Mouse (Mus musculus) forebrain, postnatal 0 days (tissue): ENCODE data around the gene Olfr618. TPM values are rescaled to one million over a fixed set of nuclear protein-coding genes. Genes with fewer than 3 reads are reported as not detected.

Source experiments
- ATAC-seq: fragments of 200-750 bp; cut with Nextera tagmentation; 2 replicates; pipeline ENCODE4 v1.8.0; 2017; ENCODE audit warnings: mild to moderate bottlenecking, moderate library complexity
- DNase-seq: peaks from one replicate; pipeline ENCODE4 v3.0.0-alpha.2; 2015
- H3K27ac ChIP-seq: fragments of 300-500 bp; sonication (generic); 2 replicates; pipeline ENCODE4 v1.5.1; 2014; ENCODE audit warnings: low read depth, mild to moderate bottlenecking, antibody characterized with exemption, low read length, moderate library complexity, mixed read lengths
- H3K27me3 ChIP-seq: fragments of 300-500 bp; sonication (generic); 2 replicates; pipeline ENCODE4 v1.6.1; 2014; ENCODE audit warnings: mild to moderate bottlenecking, low read length, mixed read lengths; ENCODE audit not compliant: insufficient read depth
- H3K36me3 ChIP-seq: fragments of 300-500 bp; sonication (generic); 2 replicates; pipeline ENCODE4 v1.6.1; 2014; ENCODE audit warnings: mild to moderate bottlenecking, moderate library complexity; ENCODE audit not compliant: insufficient read depth
- H3K4me1 ChIP-seq: fragments of 300-500 bp; sonication (generic); 2 replicates; pipeline ENCODE4 v1.6.1; 2014; ENCODE audit warnings: antibody characterized with exemption; ENCODE audit not compliant: insufficient read depth
- H3K4me2 ChIP-seq: fragments of 300-500 bp; sonication (generic); 2 replicates; pipeline ENCODE4 v1.6.1; 2014; ENCODE audit warnings: low read depth, mild to moderate bottlenecking, moderate library complexity
- H3K4me3 ChIP-seq: fragments of 300-500 bp; sonication (generic); 2 replicates; pipeline ENCODE4 v1.5.1; 2014; ENCODE audit warnings: low read depth, low read length, mixed read lengths
- H3K9ac ChIP-seq: fragments of 300-500 bp; sonication (generic); 2 replicates; pipeline ENCODE4 v1.6.1; 2014; ENCODE audit warnings: mild to moderate bottlenecking
- H3K9me3 ChIP-seq: fragments of 300-500 bp; sonication (generic); 2 replicates; pipeline ENCODE4 v1.6.1; 2016; ENCODE audit warnings: low read length
- CTCF ChIP-seq: sonication (generic); IDR thresholded peaks from 2 replicates; pipeline ENCODE4 v1.5.1; 2016; ENCODE audit warnings: antibody characterized with exemption, control low read depth, low read depth
- WGBS: fragments of 180-500 bp; shearing (Covaris S2); extraction: QIAGEN DNeasy Blood & Tissue Kit; methylation state at CpG from one replicate; pipeline ENCODE4 v1.1.7; 2014; 5-methylcytosine and 5-hydroxymethylcytosine counted together
- microRNA-seq, 2 experiments: library from miRNA; unstranded; fragments of <30 nt; microRNA quantifications; one replicate each; pipeline ENCODE4; 2016
- polyA plus RNA-seq: library from polyadenylated mRNA; unstranded; fragments of >200 nt; fragmentation: Nextera tagmentation; extraction: Ambion mirVana; gene quantifications from 2 replicates; pipeline ENCODE4 v1.2.1, GENCODE M21; 2015
- total RNA-seq: library from RNA; depleted of rRNA; stranded (reverse); fragments of >200 nt; gene quantifications from 2 replicates; pipeline ENCODE4 v1.2.3, GENCODE M21; 2014; rRNA removed

Olfr618 gene
- total and polyA plus RNA-seq, 2 experiments from 2014 or later, result not detected

- Histone ChIP-seq H3K4me1 (no peaks in the 10 kb centered on the region), H3K27me3 (no peaks in the 10 kb centered on the region), H3K4me2 (no peak overlapping the region), H3K27ac (no peak overlapping the region), H3K4me3 (no peak overlapping the region), H3K9me3 (no peaks in the 10 kb centered on the region), H3K9ac (no peak overlapping the region), H3K36me3 (no peaks in the 10 kb centered on the region)
- no peak for TF ChIP-seq CTCF
- WGBS, result 91% methylated on average over 2 of the region's 2 CpGs
- DNase-seq, result no peak
- no peak for ATAC-seq
These were observed 17.5 kb downstream of the Olfr618 start for GRCm38 (mm10) chr7:103607425-103607824.

DNA sequence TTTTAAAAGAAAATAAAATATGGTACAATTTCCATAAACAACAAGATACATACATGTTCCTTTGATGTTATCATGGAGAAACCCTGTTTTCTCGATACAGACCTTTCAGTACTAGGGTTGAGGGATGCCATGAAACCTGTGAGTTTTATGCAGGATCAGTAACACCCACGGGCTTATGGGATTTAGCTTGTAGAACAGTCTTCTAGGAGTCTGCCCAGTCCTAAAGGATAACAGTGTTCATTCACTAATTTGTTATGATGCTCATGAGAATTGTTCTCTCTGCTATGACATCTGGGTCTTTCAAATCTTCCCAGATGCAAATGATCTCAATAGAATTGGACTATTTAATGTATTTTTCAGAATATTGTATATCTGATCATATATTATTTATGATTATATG is 22.5 kb downstream of the Olfr618 start, which contains the start of gene Olfr620:
Gene Olfr620 (minus strand): TSS at position 101 of the 400 bp plus-strand sequence.
- 75% methylated on average over 2 of the region's 2 CpGs for WGBS
- no peak for TF ChIP-seq CTCF
- Histone ChIP-seq H3K36me3 (no peaks in the 10 kb centered on the region), H3K27me3 (no peaks in the 10 kb centered on the region), H3K9me3 (no peaks in the 10 kb centered on the region), H3K4me2 (no peak within 1 kb of the TSS), H3K9ac (no peak within 1 kb of the TSS), H3K27ac (no peak within 1 kb of the TSS), H3K4me1 (no peaks in the 10 kb centered on the region), H3K4me3 (no peak within 1 kb of the TSS)
- no peak for DNase-seq
- no peak for ATAC-seq

DNA sequence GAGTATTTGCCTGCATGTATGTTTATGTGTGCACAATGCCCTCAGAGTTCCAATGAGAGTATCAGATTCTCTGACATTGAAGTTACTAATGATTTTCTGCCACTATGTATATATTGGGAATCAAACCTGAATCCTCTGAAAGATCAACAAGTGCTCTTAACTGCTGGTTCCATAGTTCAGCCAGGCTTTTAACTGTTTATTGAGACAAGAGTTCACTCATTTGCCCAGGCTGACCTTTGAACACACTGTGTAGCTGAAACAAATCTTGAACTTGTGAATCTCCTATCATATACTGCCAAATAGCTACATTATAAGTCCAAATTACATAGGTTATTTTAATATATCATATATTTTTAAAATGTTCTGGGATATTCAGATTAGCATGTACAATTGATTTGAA is 46.9 kb downstream of the Olfr618 start:
- ATAC-seq (no peak), DNase-seq (no peak)
- Histone ChIP-seq H3K4me2 (no peak overlapping the region), H3K27ac (no peak overlapping the region), H3K4me1 (no peaks in the 10 kb centered on the region), H3K36me3 (no peaks in the 10 kb centered on the region), H3K9me3 (no peaks in the 10 kb centered on the region), H3K27me3 (no peaks in the 10 kb centered on the region), H3K9ac (no peak overlapping the region), H3K4me3 (no peak overlapping the region)
- no peak for TF ChIP-seq CTCF

DNA sequence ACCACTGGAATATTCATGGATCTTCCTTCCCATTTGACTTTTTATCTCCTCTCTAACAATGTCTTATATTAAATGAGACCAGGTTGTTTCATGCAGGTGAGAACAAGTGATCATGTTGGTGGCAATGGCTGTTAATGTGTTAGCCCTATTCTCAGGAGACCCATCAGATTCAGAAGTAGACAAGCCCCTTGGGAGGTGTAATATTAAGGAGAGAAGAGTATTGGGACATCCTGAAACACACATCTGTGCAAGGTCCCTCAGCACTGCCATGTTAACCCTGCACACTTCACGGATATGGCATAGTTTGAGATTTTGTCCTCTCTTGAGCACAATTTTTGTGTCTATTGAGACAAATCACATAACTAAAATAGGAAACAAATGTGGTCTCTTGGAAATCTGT is 52.7 kb downstream of the Olfr618 start, which contains the start of gene Olfr622:
Gene Olfr622 (minus strand): TSS at position 101 of the 400 bp plus-strand sequence.
- Histone ChIP-seq H3K9ac (no peak within 1 kb of the TSS), H3K27ac (no peak within 1 kb of the TSS), H3K4me2 (no peak within 1 kb of the TSS), H3K27me3 (no peaks in the 10 kb centered on the region), H3K4me3 (no peak within 1 kb of the TSS), H3K9me3 (no peaks in the 10 kb centered on the region), H3K4me1 (no peaks in the 10 kb centered on the region), H3K36me3 (no peaks in the 10 kb centered on the region)
- DNase-seq, result no peak
- no peak for TF ChIP-seq CTCF
- ATAC-seq, result no peak
- 77% methylated on average over 1 of the region's 1 CpGs for WGBS

DNA sequence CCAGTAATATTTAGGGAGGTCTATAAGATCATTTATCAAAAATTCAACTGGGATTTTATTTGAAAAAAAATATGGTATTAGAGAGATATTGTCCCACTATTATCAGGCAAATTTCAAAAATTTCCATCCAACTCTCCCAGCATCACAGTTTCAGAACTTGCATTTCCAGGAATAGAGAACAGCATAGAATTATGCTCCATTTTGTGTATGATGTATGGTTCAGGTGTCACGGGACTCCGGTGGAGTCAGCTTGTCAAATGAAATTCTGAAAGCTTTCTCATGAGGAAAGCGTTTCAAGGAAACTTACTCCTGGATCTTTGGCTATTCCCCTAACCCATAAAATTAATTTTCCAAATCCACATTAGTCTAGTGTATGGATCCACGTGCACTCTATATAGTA is 54.2 kb downstream of the Olfr618 start:
- ATAC-seq (no peak), DNase-seq (no peak)
- no peaks in the 10 kb centered on the region for H3K36me3 ChIP-seq
- no peak overlapping the region for H3K4me2 ChIP-seq
- H3K27ac ChIP-seq, result no peak overlapping the region
- TF ChIP-seq CTCF, result no peak
- H3K9me3 ChIP-seq, result no peaks in the 10 kb centered on the region
- no peaks in the 10 kb centered on the region for H3K4me1 ChIP-seq
- H3K9ac ChIP-seq, result no peak overlapping the region
- WGBS, result 87% methylated on average over 4 of the region's 4 CpGs
- no peaks in the 10 kb centered on the region for H3K27me3 ChIP-seq
- H3K4me3 ChIP-seq, result no peak overlapping the region

Small RNA genes lying within 50 kb of the gene (microRNA-seq; reads per million reads assigned to microRNA genes)
- gene Gm26506, result 0 reads per million in 2 experiments

Other genes with a start within 250 kb of the Olfr618 start
Only the 30 nearest of the 31 such genes appear.
- not detected in 2 replicates for gene Olfr601, start 227.4 kb upstream of the Olfr618 start, total RNA-seq
- gene Olfr601, start 227.4 kb upstream of the Olfr618 start, polyA plus RNA-seq, result not detected in 2 replicates
- gene Olfr603, start 203.9 kb upstream of the Olfr618 start, total RNA-seq, result not detected in 2 replicates
- not detected in 2 replicates for gene Olfr603, start 203.9 kb upstream of the Olfr618 start, polyA plus RNA-seq
- not detected in 2 replicates for gene Usp17lc, start 175.0 kb upstream of the Olfr618 start, total RNA-seq
- gene Usp17lc, start 175.0 kb upstream of the Olfr618 start, polyA plus RNA-seq, result not detected in 2 replicates
- not detected in 2 replicates for gene Olfr605, start 144.7 kb upstream of the Olfr618 start, total RNA-seq
- not detected in 2 replicates for gene Olfr605, start 144.7 kb upstream of the Olfr618 start, polyA plus RNA-seq
- gene Olfr606, start 141.1 kb upstream of the Olfr618 start, total RNA-seq, result not detected in 2 replicates
- gene Olfr606, start 141.1 kb upstream of the Olfr618 start, polyA plus RNA-seq, result not detected in 2 replicates
- gene Olfr607, start 126.0 kb upstream of the Olfr618 start, total RNA-seq, result not detected in 2 replicates
- not detected in 2 replicates for gene Olfr607, start 126.0 kb upstream of the Olfr618 start, polyA plus RNA-seq
- not detected in 2 replicates for gene Olfr608, start 120.2 kb upstream of the Olfr618 start, total RNA-seq
- not detected in 2 replicates for gene Olfr608, start 120.2 kb upstream of the Olfr618 start, polyA plus RNA-seq
- gene Olfr609, start 92.0 kb upstream of the Olfr618 start, total RNA-seq, result not detected in 2 replicates
- not detected in 2 replicates for gene Olfr609, start 92.0 kb upstream of the Olfr618 start, polyA plus RNA-seq
- gene Olfr610, start 78.0 kb upstream of the Olfr618 start, total RNA-seq, result not detected in 2 replicates
- not detected in 2 replicates for gene Olfr610, start 78.0 kb upstream of the Olfr618 start, polyA plus RNA-seq
- not detected in 2 replicates for gene Olfr611, start 69.3 kb upstream of the Olfr618 start, total RNA-seq
- not detected in 2 replicates for gene Olfr611, start 69.3 kb upstream of the Olfr618 start, polyA plus RNA-seq
- gene Olfr612, start 47.4 kb upstream of the Olfr618 start, total RNA-seq, result not detected in 2 replicates
- not detected in 2 replicates for gene Olfr612, start 47.4 kb upstream of the Olfr618 start, polyA plus RNA-seq
- not detected in 2 replicates for gene Olfr613, start 42.0 kb upstream of the Olfr618 start, total RNA-seq
- not detected in 2 replicates for gene Olfr613, start 42.0 kb upstream of the Olfr618 start, polyA plus RNA-seq
- not detected in 2 replicates for gene Olfr615, start 34.0 kb upstream of the Olfr618 start, total RNA-seq
- not detected in 2 replicates for gene Olfr615, start 34.0 kb upstream of the Olfr618 start, polyA plus RNA-seq
- not detected in 2 replicates for gene Olfr616, start 21.0 kb upstream of the Olfr618 start, total RNA-seq
- gene Olfr616, start 21.0 kb upstream of the Olfr618 start, polyA plus RNA-seq, result not detected in 2 replicates
- gene Olfr617, start 17.0 kb upstream of the Olfr618 start, total RNA-seq, result not detected in 2 replicates
- not detected in 2 replicates for gene Olfr617, start 17.0 kb upstream of the Olfr618 start, polyA plus RNA-seq
- not detected in 2 replicates for gene Olfr619, start 10.5 kb downstream of the Olfr618 start, total RNA-seq
- gene Olfr619, start 10.5 kb downstream of the Olfr618 start, polyA plus RNA-seq, result not detected in 2 replicates
- gene Olfr620, start 22.4 kb downstream of the Olfr618 start, total RNA-seq, result not detected in 2 replicates
- gene Olfr620, start 22.4 kb downstream of the Olfr618 start, polyA plus RNA-seq, result not detected in 2 replicates
- gene Olfr622, start 52.6 kb downstream of the Olfr618 start, total RNA-seq, result not detected in 2 replicates
- not detected in 2 replicates for gene Olfr622, start 52.6 kb downstream of the Olfr618 start, polyA plus RNA-seq
- gene Olfr623, start 73.6 kb downstream of the Olfr618 start, total RNA-seq, result not detected in 2 replicates
- gene Olfr623, start 73.6 kb downstream of the Olfr618 start, polyA plus RNA-seq, result not detected in 2 replicates
- gene Olfr624, start 81.1 kb downstream of the Olfr618 start, total RNA-seq, result not detected in 2 replicates
- gene Olfr624, start 81.1 kb downstream of the Olfr618 start, polyA plus RNA-seq, result not detected in 2 replicates
- gene Olfr625-ps1, start 92.6 kb downstream of the Olfr618 start, total RNA-seq, result not detected in 2 replicates
- not detected in 2 replicates for gene Olfr625-ps1, start 92.6 kb downstream of the Olfr618 start, polyA plus RNA-seq
- gene Olfr243, start 124.6 kb downstream of the Olfr618 start, total RNA-seq, result not detected in 2 replicates
- gene Olfr243, start 124.6 kb downstream of the Olfr618 start, polyA plus RNA-seq, result not detected in 2 replicates
- not detected in 2 replicates for gene Olfr628, start 140.3 kb downstream of the Olfr618 start, total RNA-seq
- not detected in 2 replicates for gene Olfr628, start 140.3 kb downstream of the Olfr618 start, polyA plus RNA-seq
- not detected in 2 replicates for gene Olfr629, start 154.8 kb downstream of the Olfr618 start, total RNA-seq
- gene Olfr629, start 154.8 kb downstream of the Olfr618 start, polyA plus RNA-seq, result not detected in 2 replicates
- not detected in 2 replicates for gene Olfr630, start 167.2 kb downstream of the Olfr618 start, total RNA-seq
- gene Olfr630, start 167.2 kb downstream of the Olfr618 start, polyA plus RNA-seq, result not detected in 2 replicates
- gene Olfr69, start 181.5 kb downstream of the Olfr618 start, total RNA-seq, result not detected in 2 replicates
- not detected in 2 replicates for gene Olfr69, start 181.5 kb downstream of the Olfr618 start, polyA plus RNA-seq
- gene Olfr68, start 189.6 kb downstream of the Olfr618 start, total RNA-seq, result not detected in 2 replicates
- not detected in 2 replicates for gene Olfr68, start 189.6 kb downstream of the Olfr618 start, polyA plus RNA-seq
- not detected in 2 replicates for gene Olfr67, start 201.7 kb downstream of the Olfr618 start, total RNA-seq
- not detected in 2 replicates for gene Olfr67, start 201.7 kb downstream of the Olfr618 start, polyA plus RNA-seq
- 105 and 224 TPM in 2 replicates for gene Hbb-bt, start 223.9 kb downstream of the Olfr618 start, total RNA-seq
- gene Hbb-bt, start 223.9 kb downstream of the Olfr618 start, polyA plus RNA-seq, result 190 and 259 TPM in 2 replicates
- gene Hbb-bs, start 238.0 kb downstream of the Olfr618 start, total RNA-seq, result 815 and 1,167 TPM in 2 replicates
- 757 and 1,200 TPM in 2 replicates for gene Hbb-bs, start 238.0 kb downstream of the Olfr618 start, polyA plus RNA-seq